Mouse (Mus musculus): ENCODE measurements around the gene Oprm1. TPM values are rescaled to one million over a fixed set of nuclear protein-coding genes. Genes with fewer than 3 reads are reported as not detected.
"Not testable (repeated sequence)": the region's sequence is repeated elsewhere in the genome, so short reads cannot be mapped to it uniquely, and the experiment has no call there.

Gene Oprm1
- polyA plus RNA-seq, 1 experiment from 2014 or later = 0.82 TPM

DNA sequence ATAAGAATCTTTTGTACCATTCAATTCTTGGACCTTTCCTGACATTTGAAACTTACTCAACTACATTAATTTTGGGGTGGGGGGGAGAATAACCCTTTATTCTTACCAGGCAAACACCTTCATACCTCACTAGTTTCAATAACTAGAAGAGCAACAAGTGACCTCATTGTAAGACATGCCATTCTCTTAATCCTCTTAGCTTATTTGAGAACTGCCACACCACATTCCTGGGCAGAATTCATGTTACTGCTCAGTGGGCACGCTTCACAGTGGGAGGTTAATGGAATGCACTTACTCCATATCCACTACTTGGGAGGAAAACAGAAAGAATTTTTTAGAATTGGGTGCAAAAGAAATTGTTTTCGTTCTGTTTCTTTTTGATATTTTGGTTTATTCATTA is 90.5 kb downstream of the Oprm1 start:
- no peaks in the 10 kb centered on the region for H3K36me3 ChIP-seq
- H3K27me3 ChIP-seq = no peaks in the 10 kb centered on the region
- no peaks in the 10 kb centered on the region for H3K9me3 ChIP-seq
- H3K4me2 ChIP-seq (replicated peaks) = no peak overlapping the region
- 0 out of 2 replicates have a peak, but pooled peaks cover 5% of the 10 kb centered on the region for H3K4me1 ChIP-seq (replicated peaks)
- no peak overlapping the region for H3K27ac ChIP-seq
- H3K9ac ChIP-seq (replicated peaks) = no peak overlapping the region
- ATAC-seq = no peak
- H3K4me3 ChIP-seq (replicated peaks) = no peak overlapping the region
- 45% methylated on average over 2 of the region's 2 CpGs for WGBS

DNA sequence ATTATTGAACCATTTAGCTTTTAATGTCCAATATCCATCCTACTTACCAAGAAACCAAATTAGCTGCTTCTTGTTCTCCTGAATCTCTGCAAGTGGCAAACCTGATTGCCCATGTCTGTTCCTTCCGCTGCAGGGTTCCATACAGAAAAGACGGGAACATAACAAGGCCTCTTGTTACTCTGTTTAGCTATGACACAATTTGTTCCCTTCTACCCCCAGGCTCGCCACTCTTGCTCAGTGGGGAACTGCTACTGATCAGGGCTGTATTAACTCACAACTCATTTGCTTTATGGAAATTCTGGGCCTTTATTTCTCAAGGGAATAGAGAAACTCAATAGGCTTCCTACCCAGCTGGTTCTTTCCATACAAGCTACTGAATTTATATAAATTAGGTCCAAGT is 97.5 kb downstream of the Oprm1 start:
- no peak for ATAC-seq
- no peaks in the 10 kb centered on the region for H3K36me3 ChIP-seq
- H3K4me2 ChIP-seq (replicated peaks) = no peak overlapping the region
- no peak overlapping the region for H3K4me3 ChIP-seq (replicated peaks)
- no peak overlapping the region for H3K9ac ChIP-seq (replicated peaks)
- WGBS = 62% methylated on average over 3 of the region's 3 CpGs
- no peak overlapping the region for H3K27ac ChIP-seq
- no peaks in the 10 kb centered on the region for H3K9me3 ChIP-seq
- no peaks in the 10 kb centered on the region for H3K27me3 ChIP-seq
- H3K4me1 ChIP-seq (replicated peaks) = no peaks in the 10 kb centered on the region

DNA sequence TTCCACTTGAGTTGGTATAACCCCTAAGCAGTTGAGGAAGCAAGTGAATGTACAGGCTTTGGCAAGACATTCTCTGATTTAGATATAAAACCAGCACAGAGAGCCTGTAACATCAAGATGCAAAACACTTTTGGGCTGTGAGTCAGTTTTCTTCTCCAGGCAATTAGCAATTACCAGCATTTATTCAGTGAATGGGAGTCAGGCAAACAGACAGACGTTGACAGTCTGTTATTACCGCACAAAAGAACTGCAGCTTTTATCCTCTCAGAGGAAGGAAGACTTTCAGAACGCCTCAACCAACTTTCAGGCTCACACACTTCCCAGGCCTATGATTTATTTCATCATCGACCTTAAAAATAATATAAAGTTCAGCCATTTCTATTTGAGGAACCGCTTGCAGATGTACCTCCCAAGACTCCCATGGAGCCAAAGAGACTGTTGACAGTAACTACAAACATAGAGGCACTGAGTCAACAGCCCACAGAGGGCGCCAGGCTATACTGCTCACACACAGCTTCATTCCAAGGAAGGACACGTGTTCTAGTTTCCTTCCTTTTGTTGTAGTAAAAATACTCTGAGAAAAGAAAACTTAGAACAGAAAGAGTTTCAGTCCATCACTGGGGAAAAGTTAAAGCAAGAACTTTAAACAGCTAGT is 113.2 kb downstream of the Oprm1 start:
- Histone ChIP-seq H3K4me2 (replicated peaks) (no peak overlapping the region), H3K27me3 (no peaks in the 10 kb centered on the region), H3K27ac (no peak overlapping the region), H3K9me3 (peaks cover 5% of the 10 kb centered on the region; the same call in 1 of the 2 replicates), H3K4me1 (replicated peaks) (no peaks in the 10 kb centered on the region), H3K36me3 (no peaks in the 10 kb centered on the region), H3K4me3 (replicated peaks) (no peak overlapping the region), H3K9ac (replicated peaks) (no peak overlapping the region)
- no peak for ATAC-seq
- WGBS = 84% methylated on average over 7 of the region's 7 CpGs

DNA sequence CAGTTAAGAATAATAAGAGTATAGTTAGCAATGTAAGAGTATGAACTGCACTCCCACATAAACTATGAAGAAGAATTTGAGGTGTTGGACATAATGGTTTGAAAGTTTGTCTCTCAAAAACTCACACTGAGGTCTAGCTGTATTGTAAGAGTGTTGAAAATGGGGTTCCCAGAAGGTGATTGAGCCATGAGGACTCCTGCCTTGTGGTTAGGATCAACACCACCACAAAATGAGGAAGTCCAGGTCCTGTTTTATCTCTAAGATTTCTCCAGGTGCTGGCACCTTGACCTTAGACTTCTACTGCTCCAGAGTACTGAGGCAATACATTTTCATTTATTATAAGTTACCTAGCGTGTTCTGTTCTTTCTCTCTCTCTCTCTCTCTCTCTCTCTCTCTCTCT is 115.6 kb downstream of the Oprm1 start:
- no peaks in the 10 kb centered on the region for H3K36me3 ChIP-seq
- ATAC-seq = no peak
- 94% methylated on average over 1 of the region's 1 CpGs for WGBS
- H3K4me2 ChIP-seq (replicated peaks) = no peak overlapping the region
- H3K4me3 ChIP-seq (replicated peaks) = no peak overlapping the region
- no peak overlapping the region for H3K27ac ChIP-seq
- H3K4me1 ChIP-seq (replicated peaks) = no peaks in the 10 kb centered on the region
- no peak overlapping the region for H3K9ac ChIP-seq (replicated peaks)
- no peaks in the 10 kb centered on the region for H3K27me3 ChIP-seq
- peaks cover 5% of the 10 kb centered on the region; the same call in 1 of the 2 replicates for H3K9me3 ChIP-seq

DNA sequence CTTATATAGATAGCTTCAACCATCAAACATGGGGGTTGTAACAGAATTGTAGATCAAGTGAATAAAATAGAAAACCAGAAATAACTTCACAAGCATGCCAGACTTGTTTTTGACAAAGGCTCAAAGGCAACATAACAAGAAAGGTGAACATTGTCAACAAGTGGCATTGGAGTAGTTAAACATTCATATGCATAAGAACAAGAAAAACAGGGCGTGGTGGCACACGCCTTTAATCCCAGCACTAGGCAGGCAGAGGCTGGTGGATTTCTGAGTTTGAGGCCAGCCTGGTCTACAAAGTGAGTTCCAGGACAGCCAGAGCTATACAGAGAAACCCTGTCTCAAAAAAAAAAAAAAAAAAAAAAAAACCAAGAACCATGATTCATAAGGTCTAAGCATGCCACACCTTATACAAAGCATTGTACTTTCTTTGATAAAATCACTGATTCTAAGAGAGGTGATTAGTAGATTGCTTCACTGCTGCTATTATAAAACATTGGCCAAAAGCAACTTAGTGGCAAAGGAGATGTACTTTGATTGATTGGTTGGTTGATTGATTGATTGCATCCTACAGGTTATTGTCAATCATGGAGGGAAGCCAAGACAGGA is 120.1 kb downstream of the Oprm1 start:
- 86% methylated on average over 2 of the region's 2 CpGs for WGBS
- no peaks in the 10 kb centered on the region for H3K27me3 ChIP-seq
- no peaks in the 10 kb centered on the region for H3K9me3 ChIP-seq
- no peak overlapping the region for H3K9ac ChIP-seq (replicated peaks)
- H3K4me2 ChIP-seq (replicated peaks) = no peak overlapping the region
- no peaks in the 10 kb centered on the region for H3K36me3 ChIP-seq
- H3K4me3 ChIP-seq (replicated peaks) = no peak overlapping the region
- no peak overlapping the region for H3K27ac ChIP-seq
- H3K4me1 ChIP-seq (replicated peaks) = no peaks in the 10 kb centered on the region
- no peak for ATAC-seq

DNA sequence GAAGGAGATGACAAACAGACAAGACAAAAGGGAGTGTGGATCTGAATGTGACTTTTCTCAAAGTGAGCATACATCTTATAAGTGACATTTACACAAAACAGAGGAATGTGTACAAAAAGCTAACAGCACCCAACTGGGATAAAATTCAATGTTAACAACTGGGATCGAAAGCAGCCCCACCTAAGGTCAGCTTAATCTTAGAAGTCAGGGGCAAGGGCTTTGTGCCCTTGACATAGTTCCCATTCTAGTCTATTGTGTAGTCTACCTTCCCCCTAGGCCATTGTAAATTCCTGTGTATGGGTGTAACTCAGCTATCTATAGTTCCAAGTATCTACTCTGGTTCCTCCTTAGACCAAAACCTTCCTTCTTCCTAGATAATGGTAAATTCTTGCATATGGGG is 123.7 kb downstream of the Oprm1 start:
- H3K9ac ChIP-seq (replicated peaks); ATAC-seq; H3K4me3 ChIP-seq (replicated peaks); H3K27me3 ChIP-seq; H3K4me1 ChIP-seq (replicated peaks); H3K27ac ChIP-seq; H3K4me2 ChIP-seq (replicated peaks); H3K9me3 ChIP-seq; H3K36me3 ChIP-seq: not testable (repeated sequence)
- WGBS = 74% methylated on average over 1 of the region's 1 CpGs

DNA sequence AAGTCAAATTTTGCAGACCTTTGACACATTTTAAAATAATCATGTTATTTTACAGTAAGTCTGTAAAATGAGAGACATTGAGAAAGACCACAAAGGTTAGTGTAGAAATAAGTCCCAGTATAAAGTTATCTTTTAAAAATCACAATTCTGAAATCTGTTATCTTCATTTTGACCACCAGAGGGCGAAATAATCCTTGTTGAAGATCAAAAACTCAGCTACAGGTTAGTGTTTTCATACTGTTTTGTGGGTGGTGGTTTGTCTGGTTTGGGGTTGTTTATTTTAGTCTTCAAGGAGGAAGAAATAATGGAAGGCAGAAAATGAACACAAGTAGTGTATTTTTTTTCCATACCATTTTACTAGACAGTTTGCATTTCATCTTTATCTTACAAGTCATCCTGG is 127.2 kb downstream of the Oprm1 start:
- Histone ChIP-seq H3K36me3 (no peaks in the 10 kb centered on the region), H3K27ac (no peak overlapping the region), H3K4me1 (replicated peaks) (no peaks in the 10 kb centered on the region), H3K9me3 (no peaks in the 10 kb centered on the region), H3K4me2 (replicated peaks) (no peak overlapping the region), H3K9ac (replicated peaks) (no peak overlapping the region), H3K27me3 (no peaks in the 10 kb centered on the region), H3K4me3 (replicated peaks) (no peak overlapping the region)
- ATAC-seq = no peak
- 0% methylated on average over 1 of the region's 1 CpGs for WGBS

DNA sequence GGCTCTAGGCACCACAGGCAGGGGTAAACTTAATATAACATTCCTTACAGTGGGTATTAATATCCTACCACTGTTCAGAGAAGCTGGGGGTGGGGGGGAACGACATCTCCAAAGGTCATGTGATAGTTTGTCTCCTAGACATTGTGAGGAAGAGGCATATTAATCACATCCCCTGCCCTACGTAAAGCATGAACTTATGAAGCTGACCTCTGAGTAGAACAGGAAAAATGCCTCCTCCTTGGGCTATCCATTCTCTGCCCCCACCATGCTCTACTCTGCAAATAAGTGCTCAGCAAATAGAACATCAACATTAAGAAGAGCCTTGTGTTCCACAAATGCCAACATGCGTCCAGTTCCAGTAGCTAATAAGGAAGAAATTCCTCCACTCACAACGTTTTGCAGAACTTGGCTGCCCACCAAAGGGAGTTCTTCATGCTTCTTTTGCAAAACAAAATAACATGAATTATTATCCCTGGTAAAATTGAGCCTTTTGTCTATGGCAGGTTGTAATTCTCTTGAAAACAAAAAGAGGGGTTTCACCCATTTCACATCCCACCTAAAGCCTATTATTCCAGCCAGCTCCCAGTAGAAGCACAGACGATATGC is 131.4 kb downstream of the Oprm1 start:
- 70% methylated on average over 5 of the region's 5 CpGs for WGBS
- Histone ChIP-seq H3K27ac (no peak overlapping the region), H3K36me3 (no peaks in the 10 kb centered on the region), H3K27me3 (no peaks in the 10 kb centered on the region), H3K9me3 (no peaks in the 10 kb centered on the region), H3K9ac (replicated peaks) (no peak overlapping the region), H3K4me2 (replicated peaks) (no peak overlapping the region), H3K4me1 (replicated peaks) (no peaks in the 10 kb centered on the region), H3K4me3 (replicated peaks) (no peak overlapping the region)
- ATAC-seq = no peak

DNA sequence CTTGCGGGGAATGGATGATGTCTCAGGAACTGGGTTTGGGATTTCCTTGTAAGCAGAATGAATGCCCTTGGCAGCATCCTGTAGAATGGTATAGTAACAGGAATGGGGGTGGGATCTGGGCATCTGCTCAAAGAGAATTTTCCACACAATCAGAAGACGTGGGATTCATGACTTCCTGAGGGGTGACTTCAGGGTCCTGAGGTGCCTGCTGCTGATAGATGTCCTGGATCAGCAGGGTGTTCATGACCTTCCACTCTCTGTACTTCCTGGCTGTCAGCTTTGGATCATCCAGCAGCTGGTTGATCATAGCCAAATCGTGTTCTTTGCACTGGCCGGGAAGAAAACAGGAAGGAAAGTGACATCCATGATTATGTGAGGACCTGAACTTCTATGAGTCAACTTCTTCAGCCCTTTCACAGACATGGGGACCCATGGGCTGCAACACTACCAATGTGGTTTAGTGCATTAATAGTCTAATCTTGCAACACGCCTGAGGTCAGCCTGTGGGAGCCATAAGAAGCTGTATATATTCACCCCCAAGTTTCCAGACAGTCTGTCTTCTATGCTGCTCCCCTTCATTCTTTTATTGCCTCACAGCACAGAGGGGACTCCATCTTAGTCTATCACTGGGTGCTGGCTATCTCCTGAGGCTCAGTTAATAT is 132.2 kb downstream of the Oprm1 start:
- Histone ChIP-seq H3K4me3 (replicated peaks) (no peak overlapping the region), H3K9me3 (no peaks in the 10 kb centered on the region), H3K27me3 (no peaks in the 10 kb centered on the region), H3K4me1 (replicated peaks) (no peaks in the 10 kb centered on the region), H3K9ac (replicated peaks) (no peak overlapping the region), H3K27ac (no peak overlapping the region), H3K4me2 (replicated peaks) (no peak overlapping the region), H3K36me3 (no peaks in the 10 kb centered on the region)
- no peak for ATAC-seq
- WGBS = 88% methylated on average over 5 of the region's 5 CpGs

DNA sequence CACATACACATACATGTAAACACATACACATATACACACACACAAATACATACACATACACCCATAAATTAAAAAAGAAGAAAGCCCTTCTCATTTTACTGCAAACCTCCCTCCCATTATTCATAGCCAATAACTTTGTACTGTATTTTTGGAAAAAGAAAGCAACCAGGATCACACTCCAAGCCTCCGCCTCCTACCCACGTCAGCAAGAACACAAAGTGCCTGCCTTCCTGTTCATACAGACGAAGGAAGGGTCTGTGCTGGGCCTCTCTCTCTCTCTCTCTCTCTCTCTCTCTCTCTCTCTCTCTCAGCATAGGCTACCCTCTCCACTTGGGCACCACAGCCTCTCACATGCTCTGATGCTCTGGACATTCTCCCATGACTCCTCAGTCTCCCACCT is 137.5 kb downstream of the Oprm1 start:
- Histone ChIP-seq H3K9ac (replicated peaks) (no peak overlapping the region), H3K4me2 (replicated peaks) (no peak overlapping the region), H3K9me3 (no peaks in the 10 kb centered on the region), H3K27ac (no peak overlapping the region), H3K4me3 (replicated peaks) (no peak overlapping the region), H3K36me3 (no peaks in the 10 kb centered on the region), H3K4me1 (replicated peaks) (no peaks in the 10 kb centered on the region), H3K27me3 (no peaks in the 10 kb centered on the region)
- 88% methylated on average over 3 of the region's 3 CpGs for WGBS
- ATAC-seq = no peak

DNA sequence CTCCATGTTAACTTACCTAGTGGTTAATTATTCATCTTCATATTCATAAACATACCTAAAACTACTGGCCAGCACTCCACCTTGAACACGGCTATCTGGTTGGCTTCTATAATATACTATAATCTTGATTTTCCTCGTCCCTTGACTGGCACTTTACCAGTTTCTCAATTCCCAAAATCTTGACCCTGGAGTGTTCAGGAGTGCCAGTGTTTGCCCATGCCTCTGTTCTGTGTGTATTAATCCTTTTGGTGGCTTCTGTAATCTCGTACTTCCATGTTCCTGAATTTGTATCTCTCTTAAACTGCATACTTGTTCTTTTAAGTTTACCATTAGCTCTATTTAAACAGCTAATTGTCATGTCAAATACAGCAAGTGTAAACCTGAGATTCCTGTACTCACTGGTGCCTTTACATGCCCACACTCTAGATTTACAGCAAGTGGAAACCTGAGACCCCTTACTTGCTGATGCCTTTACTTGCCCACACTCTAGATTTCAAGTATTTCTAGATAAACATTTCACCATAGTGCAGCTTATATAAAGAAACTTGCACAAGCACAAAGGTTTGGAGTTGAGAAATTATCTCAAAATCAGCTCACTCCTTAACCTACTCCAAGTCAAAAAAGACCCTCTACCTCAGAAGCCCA is 138.5 kb downstream of the Oprm1 start:
- no peaks in the 10 kb centered on the region for H3K4me1 ChIP-seq (replicated peaks)
- no peaks in the 10 kb centered on the region for H3K36me3 ChIP-seq
- H3K27me3 ChIP-seq = no peaks in the 10 kb centered on the region
- 88% methylated on average over 3 of the region's 3 CpGs for WGBS
- no peak overlapping the region for H3K4me2 ChIP-seq (replicated peaks)
- no peak overlapping the region for H3K4me3 ChIP-seq (replicated peaks)
- ATAC-seq = no peak
- H3K27ac ChIP-seq = no peak overlapping the region
- H3K9me3 ChIP-seq = no peaks in the 10 kb centered on the region
- H3K9ac ChIP-seq (replicated peaks) = no peak overlapping the region

DNA sequence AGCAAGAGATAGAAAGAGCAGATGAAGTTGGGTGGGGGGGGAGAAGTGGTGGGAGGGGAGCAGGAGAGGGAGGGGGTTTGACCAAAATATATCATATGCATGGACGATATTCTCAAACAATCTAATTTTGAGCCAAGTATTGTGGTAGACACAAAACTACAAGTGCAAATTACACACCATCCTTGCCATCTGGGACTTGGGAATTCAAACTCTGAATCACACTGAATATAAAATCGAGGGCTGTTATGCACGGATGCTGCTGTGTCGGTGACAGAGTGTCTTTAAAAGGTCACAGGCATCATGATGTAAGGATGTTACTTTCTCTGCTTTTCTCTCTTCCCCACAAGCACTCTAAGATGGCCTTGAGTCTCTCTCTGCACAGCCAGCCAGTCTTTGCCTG is 141.8 kb downstream of the Oprm1 start:
- no peak overlapping the region for H3K4me3 ChIP-seq (replicated peaks)
- H3K27ac ChIP-seq = no peak overlapping the region
- H3K9ac ChIP-seq (replicated peaks) = no peak overlapping the region
- WGBS = 86% methylated on average over 4 of the region's 4 CpGs
- H3K36me3 ChIP-seq = no peaks in the 10 kb centered on the region
- no peaks in the 10 kb centered on the region for H3K4me1 ChIP-seq (replicated peaks)
- no peaks in the 10 kb centered on the region for H3K27me3 ChIP-seq
- ATAC-seq = no peak
- H3K9me3 ChIP-seq = no peaks in the 10 kb centered on the region
- no peak overlapping the region for H3K4me2 ChIP-seq (replicated peaks)
